Mouse (Mus musculus) hindbrain, embryonic 16.5 days (tissue): ENCODE measurements at regions not wholly inside any gene's neighbourhood (a gene's known extent, or its start where the extent isn't known, plus 50 kb on each side); places are given as distances from the start of the nearest gene placed in this dataset.
A peak's percentile ranks its signal among the peaks of the same experiment; 100 is the strongest.
"Not testable (repeated sequence)": the region's sequence is repeated elsewhere in the genome, so short reads cannot be mapped to it uniquely, and the experiment has no call there.

Experiments used
- ATAC-seq: fragments of 200-750 bp; cut with Nextera tagmentation; 2 replicates; pipeline ENCODE4 v1.8.0; 2017; ENCODE audit warnings: moderate TSS enrichment, moderate library complexity
- H3K27ac ChIP-seq: fragments of 300-500 bp; sonication (generic); 2 replicates; pipeline ENCODE4 v1.5.1; 2014; ENCODE audit warnings: low read depth, mild to moderate bottlenecking, control low read depth, low read length, moderate library complexity
- H3K27me3 ChIP-seq: fragments of 300-500 bp; sonication (generic); replicated peaks from 2 replicates; pipeline ENCODE4 v1.6.1; 2014; ENCODE audit warnings: low read length; ENCODE audit not compliant: control insufficient read depth, insufficient read depth
- H3K36me3 ChIP-seq: fragments of 300-500 bp; sonication (generic); 2 replicates; pipeline ENCODE4 v1.6.1; 2014; ENCODE audit warnings: mild to moderate bottlenecking, low read length, moderate library complexity, mixed read lengths; ENCODE audit not compliant: control insufficient read depth, insufficient read depth
- H3K4me1 ChIP-seq: fragments of 300-500 bp; sonication (generic); 2 replicates; pipeline ENCODE4 v1.6.1; 2014; ENCODE audit warnings: low read depth, low read length; ENCODE audit not compliant: control insufficient read depth, insufficient read depth
- H3K4me2 ChIP-seq: fragments of 300-500 bp; sonication (generic); 2 replicates; pipeline ENCODE4 v1.6.1; 2014; ENCODE audit warnings: mild to moderate bottlenecking, low read length, control low read depth, moderate library complexity
- H3K4me3 ChIP-seq: fragments of 300-500 bp; sonication (generic); 2 replicates; pipeline ENCODE4 v1.5.1; 2014; ENCODE audit warnings: mild to moderate bottlenecking, low read length, control low read depth, moderate library complexity
- H3K9ac ChIP-seq: fragments of 300-500 bp; sonication (generic); 2 replicates; pipeline ENCODE4 v1.6.1; 2014; ENCODE audit warnings: low read depth, mild to moderate bottlenecking, control low read depth, low read length, moderate library complexity
- H3K9me3 ChIP-seq: fragments of 300-500 bp; sonication (generic); 2 replicates; pipeline ENCODE4 v1.6.1; 2014; ENCODE audit warnings: mild to moderate bottlenecking, low read length, moderate library complexity; ENCODE audit not compliant: control insufficient read depth
- WGBS: fragments of 180-500 bp; shearing (Covaris S2); extraction: QIAGEN DNeasy Blood & Tissue Kit; methylation state at CpG from one replicate; pipeline ENCODE4 v1.1.7; 2014; 5-methylcytosine and 5-hydroxymethylcytosine counted together

DNA sequence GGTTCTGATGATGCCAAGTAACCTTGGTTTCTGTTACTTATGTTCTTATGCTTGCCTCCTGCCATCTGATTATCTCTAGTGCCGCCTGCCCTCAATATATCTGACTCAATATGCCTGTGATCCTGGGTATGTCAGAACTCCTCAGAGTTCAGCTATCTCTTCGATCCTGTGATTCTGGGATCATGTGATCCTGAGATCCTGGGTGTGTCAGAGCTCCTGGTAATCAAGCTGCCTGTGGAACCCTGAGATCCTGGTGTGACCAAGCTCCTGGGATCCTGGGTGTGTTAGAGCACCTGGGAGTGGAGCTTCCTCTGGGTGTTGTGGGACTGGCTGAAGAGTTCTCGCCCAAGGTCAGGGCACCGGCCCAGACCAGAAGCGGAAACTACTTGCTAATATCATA, 147.1 kb upstream of the Gm37988 start:
- not testable (repeated sequence) for H3K9ac ChIP-seq, H3K27ac ChIP-seq

DNA sequence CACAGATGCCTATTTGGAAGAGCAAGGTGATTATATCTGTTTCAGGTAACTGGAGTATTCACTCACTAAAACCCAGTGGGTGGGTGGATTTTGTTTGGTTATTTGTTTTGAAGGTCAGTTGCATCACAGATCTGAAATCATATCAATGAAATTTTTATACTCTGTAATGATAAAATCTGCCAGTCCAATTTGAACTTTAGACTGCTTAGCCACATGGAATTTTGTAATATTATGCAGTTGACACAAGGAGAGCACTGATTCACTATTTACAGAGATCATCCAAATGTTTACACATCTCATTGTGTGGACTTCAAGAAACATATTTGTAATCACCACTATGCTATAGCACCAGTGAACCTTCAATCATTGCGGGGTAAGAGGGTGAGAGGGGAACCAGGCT, 145.9 kb upstream of the Gm37988 start:
- H3K4me1 ChIP-seq: no peaks in the 10 kb centered on the region
- no peak overlapping the region for H3K27ac ChIP-seq
- H3K4me3 ChIP-seq: no peak overlapping the region
- H3K36me3 ChIP-seq: no peaks in the 10 kb centered on the region
- no peak overlapping the region for H3K4me2 ChIP-seq
- H3K9me3 ChIP-seq: no peaks in the 10 kb centered on the region
- ATAC-seq: no peak
- H3K9ac ChIP-seq: no peak overlapping the region
- no peaks in the 10 kb centered on the region for H3K27me3 ChIP-seq
- WGBS: 94% methylated on average over 1 of the region's 1 CpGs

More for the DNA sequence above, 147.1 kb upstream of the Gm37988 start:
- not testable (repeated sequence) for H3K4me2 ChIP-seq, H3K9me3 ChIP-seq, H3K4me3 ChIP-seq, ATAC-seq, H3K27me3 ChIP-seq, H3K4me1 ChIP-seq, H3K36me3 ChIP-seq
- 95% methylated on average over 5 of the region's 5 CpGs for WGBS

DNA sequence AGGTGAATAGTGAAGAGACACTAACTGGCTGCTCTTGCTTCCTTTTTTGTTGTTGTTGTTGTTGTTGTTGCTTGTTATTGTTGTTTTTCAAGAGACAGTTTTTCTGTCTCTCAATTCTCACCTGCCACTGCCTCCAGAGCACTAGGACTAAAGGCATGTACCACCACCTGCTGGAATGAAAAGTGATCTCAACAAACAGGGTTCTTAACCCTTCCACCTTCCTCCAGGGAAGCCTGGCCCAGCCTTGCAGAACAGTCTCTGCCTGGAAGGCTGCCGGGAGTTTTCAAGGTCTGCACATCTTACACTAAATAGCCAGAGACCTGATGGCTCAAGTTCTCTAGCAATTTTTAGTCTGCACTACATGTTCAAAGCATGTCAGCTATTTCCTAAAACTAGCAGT, 138.0 kb upstream of the Gm37988 start:
- Histone ChIP-seq H3K27me3 (no peaks in the 10 kb centered on the region), H3K36me3 (no peaks in the 10 kb centered on the region), H3K4me3 (no peak overlapping the region), H3K4me2 (no peak overlapping the region), H3K9me3 (no peaks in the 10 kb centered on the region), H3K27ac (no peak overlapping the region), H3K4me1 (no peaks in the 10 kb centered on the region), H3K9ac (no peak overlapping the region)
- 83% methylated on average over 1 of the region's 1 CpGs for WGBS
- ATAC-seq: no peak

DNA sequence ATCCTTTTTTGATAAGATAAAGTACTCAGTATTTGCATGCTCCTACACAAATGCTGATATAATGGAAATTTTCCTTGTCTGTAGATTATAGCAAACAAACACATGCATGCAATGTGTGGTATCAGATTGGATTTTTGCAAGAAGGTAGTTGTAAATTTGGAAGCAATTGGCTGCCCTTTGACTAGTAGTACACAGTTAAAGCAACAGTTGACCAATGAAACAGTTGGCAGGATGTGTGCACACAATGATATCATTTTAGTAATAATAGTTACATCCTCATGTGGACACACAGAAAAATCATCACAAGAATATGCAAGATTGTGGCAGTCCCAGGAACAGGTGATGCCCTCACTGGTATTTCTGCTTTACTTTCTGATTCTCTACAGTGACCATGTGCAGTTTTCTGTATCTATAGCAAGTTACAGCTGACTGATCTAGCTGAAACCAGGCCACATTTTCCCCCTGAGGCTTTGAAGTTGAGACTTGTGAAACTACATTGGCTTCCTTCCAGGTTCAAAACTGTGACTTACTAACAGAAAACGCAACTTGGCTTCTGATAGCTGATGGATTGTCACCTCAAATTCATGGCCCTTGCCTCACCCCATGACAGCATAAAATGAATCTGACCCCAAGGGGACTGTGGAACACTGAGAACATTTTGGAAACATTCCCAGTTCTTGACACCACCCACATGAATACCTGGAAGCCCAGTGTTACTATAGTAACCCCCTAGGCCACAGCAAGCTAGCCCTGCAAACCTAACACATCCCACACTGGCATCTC, 136.3 kb upstream of the Gm37988 start:
- no peak overlapping the region for H3K27ac ChIP-seq
- H3K4me1 ChIP-seq: no peaks in the 10 kb centered on the region
- no peak overlapping the region for H3K4me2 ChIP-seq
- ATAC-seq: peak; percentile 61; the same call in 1 of the 2 replicates
- H3K4me3 ChIP-seq: no peak overlapping the region
- no peaks in the 10 kb centered on the region for H3K9me3 ChIP-seq
- H3K9ac ChIP-seq: no peak overlapping the region
- H3K36me3 ChIP-seq: no peaks in the 10 kb centered on the region
- no peaks in the 10 kb centered on the region for H3K27me3 ChIP-seq
- WGBS: 48% methylated on average over 1 of the region's 1 CpGs

DNA sequence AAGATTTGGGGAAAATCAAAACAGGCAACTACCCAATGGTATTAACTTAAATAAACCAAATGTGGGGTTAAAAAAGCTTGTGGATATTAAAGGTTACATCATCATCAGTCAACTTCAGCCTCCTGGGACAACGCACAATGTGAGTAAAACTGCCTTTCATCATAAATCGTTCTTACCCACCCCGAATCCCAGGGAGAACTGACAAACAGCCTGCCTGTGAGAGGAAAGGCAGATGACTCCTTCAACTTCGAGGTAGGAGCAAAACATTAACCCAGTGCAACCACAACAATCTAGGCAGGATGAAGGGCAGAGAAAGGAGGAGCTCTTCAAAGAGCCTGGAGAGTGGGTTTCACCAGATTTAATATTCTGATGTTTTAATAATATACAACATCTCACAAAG, 135.3 kb upstream of the Gm37988 start:
- no peak overlapping the region for H3K4me3 ChIP-seq
- 51% methylated on average over 4 of the region's 4 CpGs for WGBS
- H3K9me3 ChIP-seq: no peaks in the 10 kb centered on the region

DNA sequence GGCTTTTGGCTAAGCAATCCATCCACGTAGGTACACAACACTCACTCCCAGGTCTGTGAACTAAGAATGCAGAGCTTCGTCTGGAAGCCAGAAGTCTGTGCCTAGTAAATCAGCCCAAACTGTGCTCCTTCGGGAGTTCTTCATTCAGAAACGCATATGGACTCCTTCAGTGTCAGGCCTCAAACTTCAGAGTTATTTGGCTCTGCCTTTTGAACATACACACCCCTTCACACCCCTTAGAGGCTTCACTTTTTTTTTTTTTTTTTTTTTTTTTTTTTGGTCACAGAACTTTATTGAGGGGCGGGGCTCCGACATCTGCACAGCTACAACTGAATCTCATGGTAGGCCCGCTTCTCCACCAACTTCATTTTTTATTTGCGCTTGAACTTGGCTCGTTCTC, 120.1 kb upstream of the Gm37988 start:
- ATAC-seq: no peak
- Histone ChIP-seq H3K27me3 (no peaks in the 10 kb centered on the region), H3K9ac (no peak overlapping the region), H3K4me2 (no peak overlapping the region), H3K36me3 (no peaks in the 10 kb centered on the region), H3K4me1 (no peaks in the 10 kb centered on the region), H3K9me3 (no peaks in the 10 kb centered on the region), H3K4me3 (no peak overlapping the region), H3K27ac (no peak overlapping the region)
- WGBS: 92% methylated on average over 9 of the region's 9 CpGs

More for the DNA sequence above, 135.3 kb upstream of the Gm37988 start:
- Histone ChIP-seq H3K27me3 (no peaks in the 10 kb centered on the region), H3K36me3 (no peaks in the 10 kb centered on the region), H3K27ac (no peak overlapping the region), H3K4me1 (no peaks in the 10 kb centered on the region), H3K9ac (no peak overlapping the region), H3K4me2 (no peak overlapping the region)
- no peak for ATAC-seq

DNA sequence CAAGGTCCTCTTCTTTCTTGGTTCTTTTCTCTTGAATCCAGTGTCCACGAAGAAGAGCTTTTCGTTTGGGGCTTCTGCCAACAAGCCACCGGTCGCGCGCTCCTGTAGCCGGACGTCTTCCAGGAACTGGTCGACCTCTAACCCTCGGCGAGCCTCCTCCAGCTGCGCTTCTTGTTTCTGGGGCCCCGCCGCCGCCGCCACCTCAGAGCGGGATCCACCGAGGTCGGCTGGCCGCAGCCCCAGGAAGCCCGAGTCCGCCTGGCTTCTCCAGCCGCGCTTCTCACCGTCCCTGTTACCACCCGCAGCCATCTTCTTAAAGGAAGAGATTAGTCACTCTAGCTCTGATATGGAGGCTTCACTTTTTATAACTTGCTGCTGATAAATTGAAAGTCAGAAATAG, 118.6 kb upstream of the Gm37988 start:
- no peak for ATAC-seq
- Histone ChIP-seq H3K4me3 (peak overlapping the region; percentile 34), H3K27me3 (no peaks in the 10 kb centered on the region), H3K27ac (no peak overlapping the region), H3K36me3 (no peaks in the 10 kb centered on the region), H3K9ac (no peak overlapping the region), H3K4me2 (peak overlapping the region; percentile 49), H3K9me3 (no peaks in the 10 kb centered on the region), H3K4me1 (no peaks in the 10 kb centered on the region)
- WGBS: 24% methylated on average over 26 of the region's 26 CpGs

DNA sequence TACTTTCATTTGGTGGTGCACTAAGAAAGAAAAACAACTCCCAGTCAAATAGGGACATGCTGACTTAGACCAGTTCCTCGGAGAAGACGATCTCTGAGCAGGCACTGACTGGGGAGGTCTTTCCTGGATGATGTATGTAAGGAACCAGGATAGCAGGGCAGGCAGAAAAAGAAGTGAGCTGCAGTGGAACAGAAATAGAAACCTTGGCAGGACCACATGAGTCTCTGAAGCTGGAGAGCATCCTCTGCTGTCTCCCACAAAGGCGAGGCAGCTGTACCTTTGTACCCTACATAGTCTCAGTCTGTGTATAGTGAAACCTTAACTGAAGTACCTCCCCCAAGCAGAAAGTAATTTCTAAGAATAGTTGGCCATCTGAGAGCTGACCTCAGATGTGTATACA, 104.4 kb upstream of the Gm37988 start:
- no peaks in the 10 kb centered on the region for H3K27me3 ChIP-seq
- WGBS: 84% methylated on average over 3 of the region's 3 CpGs

DNA sequence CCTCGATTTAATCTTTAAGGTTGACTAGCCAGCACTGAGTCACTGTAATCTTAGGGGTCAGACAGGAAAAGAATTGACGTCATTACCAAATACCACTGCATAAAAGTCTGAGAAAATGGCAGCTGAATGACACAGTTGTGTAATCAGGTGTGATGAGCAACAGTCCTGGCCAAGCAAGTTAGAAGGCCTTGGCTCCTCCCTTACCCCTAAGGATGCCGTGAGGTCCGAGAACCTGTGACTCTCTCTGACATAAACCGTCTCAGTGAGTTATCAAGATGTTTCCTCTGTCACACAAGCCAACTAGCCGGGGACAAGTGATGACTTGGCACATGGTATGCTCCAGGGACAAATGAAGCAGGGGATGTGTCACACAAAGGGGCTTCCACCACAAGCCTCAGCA, 101.5 kb upstream of the Gm37988 start:
- Histone ChIP-seq H3K9me3 (no peaks in the 10 kb centered on the region), H3K4me3 (no peak overlapping the region), H3K4me1 (no peaks in the 10 kb centered on the region), H3K27me3 (no peaks in the 10 kb centered on the region), H3K36me3 (no peaks in the 10 kb centered on the region), H3K9ac (no peak overlapping the region), H3K4me2 (no peak overlapping the region), H3K27ac (no peak overlapping the region)
- 82% methylated on average over 6 of the region's 6 CpGs for WGBS
- no peak for ATAC-seq

More for the DNA sequence above, 104.4 kb upstream of the Gm37988 start:
- Histone ChIP-seq H3K9ac (no peak overlapping the region), H3K9me3 (no peaks in the 10 kb centered on the region), H3K4me3 (no peak overlapping the region), H3K4me1 (no peaks in the 10 kb centered on the region), H3K36me3 (no peaks in the 10 kb centered on the region), H3K27ac (no peak overlapping the region), H3K4me2 (no peak overlapping the region)
- ATAC-seq: no peak
